Mouse (Mus musculus): ENCODE data around the gene Rnase1.

GRCm38 (mm10) chr14:51130315-51130940, 16.2 kb downstream of the Rnase1 start:
- TF ChIP-seq CTCF (IDR thresholded peaks at IDR 0.05 in 2 of 3, conservative IDR thresholded peaks at IDR 0.05 in 1 of 3; ENCODE audit: control insufficient read depth in 1 of 3, insufficient read depth in 1 of 3, low read depth in 2 of 3, low read length in 3 of 3, poor library complexity in 1 of 3, severe bottlenecking in 1 of 3) (no peak), CHD2 (IDR thresholded peaks at IDR 0.05; ENCODE audit: low read length) (no peak), GATA1 (IDR thresholded peaks at IDR 0.05; ENCODE audit: low read depth, low read length) (peak; percentile 99), MAFK (IDR thresholded peaks at IDR 0.05; ENCODE audit: borderline replicate concordance, low read depth, low read length) (no peak), EP300 (IDR thresholded peaks at IDR 0.05; ENCODE audit: low read depth in 1 of 2, low read length in 2 of 2) (peak; percentile 98 to 99), BHLHE40 (IDR thresholded peaks at IDR 0.05; ENCODE audit: borderline replicate concordance, low read depth, low read length) (peak; percentile 46; the same call in 1 of the 2 replicates)

Data from MEL (cell line).